Mouse (Mus musculus) adrenal gland, postnatal 14 days (tissue): ENCODE data around the gene Trit1. TPM values are rescaled to one million over a fixed set of nuclear protein-coding genes. Genes with fewer than 3 reads are reported as not detected.

Experiments used
- total RNA-seq: library from RNA; stranded (reverse); gene quantifications from 2 replicates; pipeline ENCODE4 v1.2.3, GENCODE M21; 2021

Gene Trit1
- total RNA-seq, 1 experiment from 2014 or later: 19.0 TPM

Other genes starting within 250 kb of the Trit1 start
- gene Ppt1, start 180.4 kb upstream of the Trit1 start, total RNA-seq: 48.6 and 55.9 TPM in 2 replicates
- gene Cap1, start 130.5 kb upstream of the Trit1 start, total RNA-seq: 125 and 139 TPM in 2 replicates
- 2.7 and 5.7 TPM in 2 replicates for gene Mfsd2a, start 55.4 kb upstream of the Trit1 start, total RNA-seq
- gene Mycl, start 20.9 kb upstream of the Trit1 start, total RNA-seq: 2.3 and 3.5 TPM in 2 replicates
- not detected in 2 replicates for gene Bmp8b, start 88.6 kb downstream of the Trit1 start, total RNA-seq
- gene Oxct2b, start 99.7 kb downstream of the Trit1 start, total RNA-seq: not detected in 2 replicates
- 41.4 and 43.1 TPM in 2 replicates for gene Ppie, start 123.4 kb downstream of the Trit1 start, total RNA-seq
- gene Hpcal4, start 166.6 kb downstream of the Trit1 start, total RNA-seq: 5.4 and 6.3 TPM in 2 replicates
- gene Nt5c1a, start 184.9 kb downstream of the Trit1 start, total RNA-seq: 23.8 and 25.4 TPM in 2 replicates
- gene Heyl, start 217.0 kb downstream of the Trit1 start, total RNA-seq: 14.1 and 17.8 TPM in 2 replicates
- 98.4 and 98.6 TPM in 2 replicates for gene Pabpc4, start 245.8 kb downstream of the Trit1 start, total RNA-seq